Mouse (Mus musculus) embryonic facial prominence, embryonic 13.5 days (tissue): ENCODE data around the gene Trp53inp2. TPM values are rescaled to one million over a fixed set of nuclear protein-coding genes. Genes with fewer than 3 reads are reported as not detected.
A peak's percentile ranks its signal among the peaks of the same experiment; 100 is the strongest.

Experiments
- ATAC-seq: fragments of 200-750 bp; cut with Nextera tagmentation; 2 replicates; pipeline ENCODE4 v1.8.0; 2017; ENCODE audit warnings: low read depth; ENCODE audit not compliant: insufficient number of reproducible peaks, insufficient read depth, low FRiP score, low TSS enrichment
- H3K27ac ChIP-seq: fragments of 300-500 bp; sonication (generic); 2 replicates; pipeline ENCODE4 v1.5.1; 2015; ENCODE audit warnings: moderate library complexity, mild to moderate bottlenecking, inconsistent platforms
- H3K27me3 ChIP-seq: fragments of 300-500 bp; sonication (generic); 2 replicates; pipeline ENCODE4 v1.6.1; 2015; ENCODE audit warnings: mild to moderate bottlenecking, inconsistent platforms
- H3K36me3 ChIP-seq: fragments of 300-500 bp; sonication (generic); 2 replicates; pipeline ENCODE4 v1.6.1; 2015; ENCODE audit warnings: mild to moderate bottlenecking, inconsistent platforms
- H3K4me1 ChIP-seq: fragments of 300-500 bp; sonication (generic); 2 replicates; pipeline ENCODE4 v1.6.1; 2015; ENCODE audit warnings: inconsistent platforms
- H3K4me2 ChIP-seq: fragments of 300-500 bp; sonication (generic); 2 replicates; pipeline ENCODE4 v1.6.1; 2015; ENCODE audit warnings: moderate library complexity, mild to moderate bottlenecking, inconsistent platforms
- H3K4me3 ChIP-seq: fragments of 300-500 bp; sonication (generic); 2 replicates; pipeline ENCODE4 v1.5.1; 2015; ENCODE audit warnings: mild to moderate bottlenecking, inconsistent platforms
- H3K9ac ChIP-seq: fragments of 300-500 bp; sonication (generic); 2 replicates; pipeline ENCODE4 v1.6.1; 2015; ENCODE audit warnings: mild to moderate bottlenecking, inconsistent platforms
- H3K9me3 ChIP-seq: fragments of 300-500 bp; sonication (generic); 2 replicates; pipeline ENCODE4 v1.6.1; 2016; ENCODE audit warnings: inconsistent platforms
- WGBS: fragments of 180-500 bp; shearing (Covaris S2); methylation state at CpG from one replicate; pipeline ENCODE4 v1.1.7; 2015; ENCODE audit warnings: mixed read lengths; 5-methylcytosine and 5-hydroxymethylcytosine counted together
- polyA plus RNA-seq: library from polyadenylated mRNA; unstranded; fragments of >200 nt; fragmentation: Nextera tagmentation; extraction: Ambion mirVana; gene quantifications from 2 replicates; pipeline ENCODE4 v1.2.1, GENCODE M21; 2015

Gene Trp53inp2
- polyA plus RNA-seq, result 18.0 and 20.0 TPM in 2 replicates

GRCm38 (mm10) chr2:155380261-155381059, at the start of gene Trp53inp2:
TSS of gene Trp53inp2 (plus strand) at chr2:155381059.
- H3K9ac ChIP-seq, result peak within 1 kb of the TSS; percentile 93
- peaks cover 22% of the 10 kb centered on the region for H3K4me1 ChIP-seq
- peak within 1 kb of the TSS; percentile 81 for H3K4me2 ChIP-seq
- H3K27me3 ChIP-seq, result peaks cover 19% of the 10 kb centered on the region
- 49% methylated on average over 8 of the region's 8 CpGs for WGBS
- H3K4me3 ChIP-seq, result peak within 1 kb of the TSS; percentile 87
- peak within 1 kb of the TSS; percentile 96 for H3K27ac ChIP-seq
- no peak for ATAC-seq
- H3K9me3 ChIP-seq, result no peaks in the 10 kb centered on the region
- peaks cover 1% of the 10 kb centered on the region for H3K36me3 ChIP-seq

- no peak overlapping the region for H3K4me2 ChIP-seq
- no peak overlapping the region for H3K9ac ChIP-seq
- H3K4me3 ChIP-seq, result no peak overlapping the region
- peaks cover 74% of the 10 kb centered on the region for H3K36me3 ChIP-seq
- H3K4me1 ChIP-seq, result no peaks in the 10 kb centered on the region
- ATAC-seq, result no peak
- H3K27me3 ChIP-seq, result no peaks in the 10 kb centered on the region
- no peak overlapping the region for H3K27ac ChIP-seq
- 84% methylated on average over 4 of the region's 4 CpGs for WGBS
- no peaks in the 10 kb centered on the region for H3K9me3 ChIP-seq
Observed at GRCm38 (mm10) chr2:155331351-155331750, 49.5 kb upstream of the Trp53inp2 start.

- WGBS, result 92% methylated on average over 1 of the region's 1 CpGs
- no peak for ATAC-seq
- Histone ChIP-seq H3K27ac (no peak overlapping the region), H3K27me3 (no peaks in the 10 kb centered on the region), H3K9ac (no peak overlapping the region), H3K9me3 (no peaks in the 10 kb centered on the region), H3K4me1 (no peaks in the 10 kb centered on the region), H3K4me2 (no peak overlapping the region), H3K4me3 (no peak overlapping the region), H3K36me3 (peaks cover 62% of the 10 kb centered on the region)
Observed at GRCm38 (mm10) chr2:155333421-155333820, 47.4 kb upstream of the Trp53inp2 start.

GRCm38 (mm10) chr2:155335231-155335630, 45.6 kb upstream of the Trp53inp2 start:
- no peak overlapping the region for H3K27ac ChIP-seq
- no peak overlapping the region for H3K4me2 ChIP-seq
- 80% methylated on average over 1 of the region's 1 CpGs for WGBS
- H3K9ac ChIP-seq, result no peak overlapping the region
- H3K9me3 ChIP-seq, result no peaks in the 10 kb centered on the region
- peaks cover 53% of the 10 kb centered on the region for H3K36me3 ChIP-seq
- H3K27me3 ChIP-seq, result no peaks in the 10 kb centered on the region
- H3K4me1 ChIP-seq, result no peaks in the 10 kb centered on the region
- H3K4me3 ChIP-seq, result no peak overlapping the region
- no peak for ATAC-seq

- H3K36me3 ChIP-seq, result peaks cover 45% of the 10 kb centered on the region
- H3K27me3 ChIP-seq, result no peaks in the 10 kb centered on the region
- WGBS, result 95% methylated on average over 3 of the region's 3 CpGs
- no peaks in the 10 kb centered on the region for H3K9me3 ChIP-seq
- no peak overlapping the region for H3K4me2 ChIP-seq
- no peak overlapping the region for H3K4me3 ChIP-seq
- no peak for ATAC-seq
- no peak overlapping the region for H3K9ac ChIP-seq
- H3K4me1 ChIP-seq, result no peaks in the 10 kb centered on the region
- no peak overlapping the region for H3K27ac ChIP-seq
Observed at GRCm38 (mm10) chr2:155336254-155336653, 44.6 kb upstream of the Trp53inp2 start.

- ATAC-seq, result no peak
- Histone ChIP-seq H3K4me1 (no peaks in the 10 kb centered on the region), H3K4me2 (no peak overlapping the region), H3K9me3 (no peaks in the 10 kb centered on the region), H3K27ac (no peak overlapping the region), H3K36me3 (peaks cover 22% of the 10 kb centered on the region), H3K4me3 (no peak overlapping the region), H3K27me3 (no peaks in the 10 kb centered on the region), H3K9ac (no peak overlapping the region)
Observed at GRCm38 (mm10) chr2:155340166-155340565, 40.7 kb upstream of the Trp53inp2 start.

GRCm38 (mm10) chr2:155346670-155347069, 34.2 kb upstream of the Trp53inp2 start:
- H3K9ac ChIP-seq, result no peak overlapping the region
- no peaks in the 10 kb centered on the region for H3K4me1 ChIP-seq
- no peaks in the 10 kb centered on the region for H3K9me3 ChIP-seq
- 79% methylated on average over 1 of the region's 1 CpGs for WGBS
- no peak for ATAC-seq
- H3K4me2 ChIP-seq, result no peak overlapping the region
- H3K4me3 ChIP-seq, result no peak overlapping the region
- H3K27me3 ChIP-seq, result no peaks in the 10 kb centered on the region
- H3K36me3 ChIP-seq, result peaks cover 13% of the 10 kb centered on the region; the same call in 1 of the 2 replicates
- no peak overlapping the region for H3K27ac ChIP-seq

- Histone ChIP-seq H3K4me1 (peaks cover 12% of the 10 kb centered on the region; the same call in 1 of the 2 replicates), H3K36me3 (no peaks in the 10 kb centered on the region; the same call in 1 of the 2 replicates), H3K4me2 (no peak overlapping the region), H3K9me3 (no peaks in the 10 kb centered on the region), H3K4me3 (no peak overlapping the region), H3K27me3 (no peaks in the 10 kb centered on the region), H3K9ac (no peak overlapping the region), H3K27ac (no peak overlapping the region)
- no peak for ATAC-seq
- 93% methylated on average over 3 of the region's 3 CpGs for WGBS
Observed at GRCm38 (mm10) chr2:155354402-155354801, 26.5 kb upstream of the Trp53inp2 start.

GRCm38 (mm10) chr2:155356971-155357591, 23.8 kb upstream of the Trp53inp2 start, which contains the start of gene Pigu:
TSS of gene Pigu (minus strand) at chr2:155357430.
- Histone ChIP-seq H3K4me3 (peak within 1 kb of the TSS; percentile 90), H3K9ac (peak within 1 kb of the TSS; percentile 84), H3K4me2 (peak within 1 kb of the TSS; percentile 71), H3K27me3 (no peaks in the 10 kb centered on the region), H3K4me1 (peaks cover 12% of the 10 kb centered on the region; the same call in 1 of the 2 replicates), H3K27ac (peak within 1 kb of the TSS; percentile 66; the same call in 1 of the 2 replicates), H3K9me3 (no peaks in the 10 kb centered on the region), H3K36me3 (no peaks in the 10 kb centered on the region; the same call in 1 of the 2 replicates)
- peak; percentile 97 for ATAC-seq
- under 1% methylated on average over 38 of the region's 38 CpGs for WGBS

- no peaks in the 10 kb centered on the region for H3K9me3 ChIP-seq
- peak overlapping the region; percentile 71 for H3K4me2 ChIP-seq
- WGBS, result 35% methylated on average over 14 of the region's 14 CpGs
- H3K27me3 ChIP-seq, result no peaks in the 10 kb centered on the region
- peak overlapping the region; percentile 62; the same call in 1 of the 2 replicates for H3K9ac ChIP-seq
- H3K36me3 ChIP-seq, result no peaks in the 10 kb centered on the region; the same call in 1 of the 2 replicates
- H3K4me3 ChIP-seq, result peak overlapping the region; percentile 90
- peak overlapping the region; percentile 48; the same call in 1 of the 2 replicates for H3K27ac ChIP-seq
- peak; percentile 33; the same call in 1 of the 2 replicates for ATAC-seq
- H3K4me1 ChIP-seq, result peaks cover 12% of the 10 kb centered on the region; the same call in 1 of the 2 replicates
Observed at GRCm38 (mm10) chr2:155357686-155358399, 23.0 kb upstream of the Trp53inp2 start.

GRCm38 (mm10) chr2:155367635-155368284, 13.1 kb upstream of the Trp53inp2 start:
- Histone ChIP-seq H3K4me3 (no peak overlapping the region), H3K36me3 (no peaks in the 10 kb centered on the region), H3K27me3 (no peaks in the 10 kb centered on the region), H3K9me3 (no peaks in the 10 kb centered on the region), H3K4me1 (no peaks in the 10 kb centered on the region), H3K27ac (no peak overlapping the region), H3K9ac (no peak overlapping the region), H3K4me2 (no peak overlapping the region)
- no peak for ATAC-seq
- 84% methylated on average over 7 of the region's 7 CpGs for WGBS
